Mouse (Mus musculus): ENCODE results near the gene Gm9125. TPM values are rescaled to one million over a fixed set of nuclear protein-coding genes. Genes with fewer than 3 reads are reported as not detected.
"Not testable (repeated sequence)": the region's sequence is repeated elsewhere in the genome, so short reads cannot be mapped to it uniquely, and the experiment has no call there.

Gene Gm9125
- polyA plus RNA-seq (2014; fragmentation: Nextera tagmentation; extraction: Ambion mirVana), result not detected in 2 replicates

- not testable (repeated sequence) for H3K36me3 ChIP-seq (ENCODE audit: control insufficient read depth, insufficient read depth, low read length); H3K9me3 ChIP-seq (ENCODE audit: control insufficient read depth, low read length); H3K4me1 ChIP-seq (ENCODE audit: control insufficient read depth, insufficient read depth, low read length); H3K4me3 ChIP-seq (ENCODE audit: low read depth, low read length); H3K27me3 ChIP-seq (ENCODE audit: control insufficient read depth, insufficient read depth, low read length); DNase-seq (ENCODE audit: low spot score, missing footprints); H3K9ac ChIP-seq (ENCODE audit: low read length); H3K4me2 ChIP-seq; H3K27ac ChIP-seq (ENCODE audit: low read depth, low read length); ATAC-seq (ENCODE audit: low FRiP score)
- WGBS, result 89% methylated on average over 1 of the region's 3 CpGs
These were observed at the start of gene Gm9125 for GRCm38 (mm10) chr3:94054785-94055184. Gm9125 (minus strand) TSS chr3:94054885.

GRCm38 (mm10) chr3:94072544-94072943, 17.9 kb upstream of the Gm9125 start, which contains the start of gene Gm10697:
Gm10697 (minus strand) TSS chr3:94072644.
- not testable (repeated sequence) for ATAC-seq (ENCODE audit: low FRiP score)

DNA sequence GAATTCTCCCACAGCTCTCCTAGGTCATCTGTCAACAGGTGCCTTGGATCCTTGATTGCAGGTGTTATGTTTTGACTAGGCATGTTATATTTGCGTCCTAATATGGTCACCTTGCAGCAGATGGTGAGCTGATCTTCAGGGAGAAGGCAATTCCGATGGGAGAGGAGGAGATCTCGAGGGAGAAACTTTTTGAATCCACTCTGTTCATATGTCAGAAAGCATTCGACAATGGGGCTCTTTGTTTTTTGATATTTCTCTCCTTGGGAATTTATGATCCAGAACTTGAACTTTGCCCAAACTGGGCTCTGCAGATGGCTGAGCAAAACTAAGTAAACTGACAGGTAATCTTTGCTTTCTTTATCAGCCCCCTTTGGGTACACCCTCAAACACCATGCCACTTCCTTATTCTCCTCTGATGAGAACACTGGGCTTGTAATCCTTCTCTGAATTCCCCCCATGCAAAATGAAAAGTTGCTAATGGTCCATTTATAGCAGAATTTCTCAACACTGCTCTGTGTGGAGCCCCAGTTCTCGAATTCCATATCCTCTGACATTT, 5.0 kb downstream of the Gm9125 start:
- not testable (repeated sequence) for H3K27ac ChIP-seq (ENCODE audit: low read depth, low read length); H3K27me3 ChIP-seq (ENCODE audit: control insufficient read depth, insufficient read depth, low read length); H3K36me3 ChIP-seq (ENCODE audit: control insufficient read depth, insufficient read depth, low read length); H3K9me3 ChIP-seq (ENCODE audit: control insufficient read depth, low read length); H3K4me2 ChIP-seq; ATAC-seq (ENCODE audit: low FRiP score); H3K4me1 ChIP-seq (ENCODE audit: control insufficient read depth, insufficient read depth, low read length); H3K4me3 ChIP-seq (ENCODE audit: low read depth, low read length); DNase-seq (ENCODE audit: low spot score, missing footprints); H3K9ac ChIP-seq (ENCODE audit: low read length)
- no CpG with 5 or more reads among the region's 5 CpGs for WGBS

More at GRCm38 (mm10) chr3:94072544-94072943, 17.9 kb upstream of the Gm9125 start, which contains the start of gene Gm10697:
- H3K36me3 ChIP-seq (ENCODE audit: control insufficient read depth, insufficient read depth, low read length); H3K9ac ChIP-seq (ENCODE audit: low read length); H3K4me2 ChIP-seq; H3K4me3 ChIP-seq (ENCODE audit: low read depth, low read length); H3K4me1 ChIP-seq (ENCODE audit: control insufficient read depth, insufficient read depth, low read length); H3K27me3 ChIP-seq (ENCODE audit: control insufficient read depth, insufficient read depth, low read length); H3K27ac ChIP-seq (ENCODE audit: low read depth, low read length); H3K9me3 ChIP-seq (ENCODE audit: control insufficient read depth, low read length); DNase-seq (ENCODE audit: low spot score, missing footprints): not testable (repeated sequence)
- WGBS, result 60% methylated on average over 1 of the region's 3 CpGs

GRCm38 (mm10) chr3:94038241-94038640, 16.4 kb downstream of the Gm9125 start:
- H3K27me3 ChIP-seq (ENCODE audit: control insufficient read depth, insufficient read depth, low read length); H3K4me3 ChIP-seq (ENCODE audit: low read depth, low read length); H3K9me3 ChIP-seq (ENCODE audit: control insufficient read depth, low read length); ATAC-seq (ENCODE audit: low FRiP score); H3K9ac ChIP-seq (ENCODE audit: low read length); DNase-seq (ENCODE audit: low spot score, missing footprints); H3K4me1 ChIP-seq (ENCODE audit: control insufficient read depth, insufficient read depth, low read length); H3K27ac ChIP-seq (ENCODE audit: low read depth, low read length); H3K4me2 ChIP-seq; H3K36me3 ChIP-seq (ENCODE audit: control insufficient read depth, insufficient read depth, low read length): not testable (repeated sequence)
- 95% methylated on average over 1 of the region's 1 CpGs for WGBS

- 96% methylated on average over 12 of the region's 18 CpGs for WGBS
- not testable (repeated sequence) for H3K9ac ChIP-seq (ENCODE audit: low read length); DNase-seq (ENCODE audit: low spot score, missing footprints); H3K9me3 ChIP-seq (ENCODE audit: control insufficient read depth, low read length); H3K36me3 ChIP-seq (ENCODE audit: control insufficient read depth, insufficient read depth, low read length); ATAC-seq (ENCODE audit: low FRiP score); H3K27me3 ChIP-seq (ENCODE audit: control insufficient read depth, insufficient read depth, low read length); H3K4me2 ChIP-seq; H3K4me3 ChIP-seq (ENCODE audit: low read depth, low read length); H3K4me1 ChIP-seq (ENCODE audit: control insufficient read depth, insufficient read depth, low read length); H3K27ac ChIP-seq (ENCODE audit: low read depth, low read length)
These were observed 20.3 kb downstream of the Gm9125 start for GRCm38 (mm10) chr3:94034400-94034799.

Other genes with a start within 250 kb of the Gm9125 start
- not detected in 2 replicates for gene Tdpoz3, start 228.9 kb downstream of the Gm9125 start, polyA plus RNA-seq (2014; fragmentation: Nextera tagmentation; extraction: Ambion mirVana)
- gene Gm9117, start 111.3 kb downstream of the Gm9125 start, polyA plus RNA-seq (2014; fragmentation: Nextera tagmentation; extraction: Ambion mirVana), result not detected in 2 replicates
- gene Tdpoz5, start 93.6 kb downstream of the Gm9125 start, polyA plus RNA-seq (2014; fragmentation: Nextera tagmentation; extraction: Ambion mirVana), result not detected in 2 replicates
- gene Gm10697, start 17.8 kb upstream of the Gm9125 start, polyA plus RNA-seq (2014; fragmentation: Nextera tagmentation; extraction: Ambion mirVana), result not detected in 2 replicates
- gene Gm10696, start 123.3 kb upstream of the Gm9125 start, polyA plus RNA-seq (2014; fragmentation: Nextera tagmentation; extraction: Ambion mirVana), result not detected in 2 replicates
- not detected in 2 replicates for gene Gm5286, start 141.8 kb upstream of the Gm9125 start, polyA plus RNA-seq (2014; fragmentation: Nextera tagmentation; extraction: Ambion mirVana)
- gene Gm4778, start 209.2 kb upstream of the Gm9125 start, polyA plus RNA-seq (2014; fragmentation: Nextera tagmentation; extraction: Ambion mirVana), result not detected in 2 replicates

Measured in midbrain, embryonic 11.5 days (tissue).